Mouse (Mus musculus) monocyte, adult 5-6 weeks (primary cell): Measurements from ENCODE around the gene Fgf22. TPM values are rescaled to one million over a fixed set of nuclear protein-coding genes. Genes with fewer than 3 reads are reported as not detected.

Source experiments
- ATAC-seq: fragments of 153-309, 156-312 bp; replicated peaks from 2 replicates; pipeline ENCODE4 v1.8.0; 2017; ENCODE audit warnings: mild to moderate bottlenecking; ENCODE audit not compliant: low TSS enrichment, insufficient number of reproducible peaks, severe bottlenecking, poor library complexity, low FRiP score
- total RNA-seq: library from RNA; stranded (forward); fragments of 200-1000, 200-491, 200-594 nt; gene quantifications from 3 replicates; pipeline ENCODE4 v1.2.3, GENCODE M21; 2017

Fgf22 gene
- total RNA-seq, 1 experiment from 2014 or later = not detected

DNA sequence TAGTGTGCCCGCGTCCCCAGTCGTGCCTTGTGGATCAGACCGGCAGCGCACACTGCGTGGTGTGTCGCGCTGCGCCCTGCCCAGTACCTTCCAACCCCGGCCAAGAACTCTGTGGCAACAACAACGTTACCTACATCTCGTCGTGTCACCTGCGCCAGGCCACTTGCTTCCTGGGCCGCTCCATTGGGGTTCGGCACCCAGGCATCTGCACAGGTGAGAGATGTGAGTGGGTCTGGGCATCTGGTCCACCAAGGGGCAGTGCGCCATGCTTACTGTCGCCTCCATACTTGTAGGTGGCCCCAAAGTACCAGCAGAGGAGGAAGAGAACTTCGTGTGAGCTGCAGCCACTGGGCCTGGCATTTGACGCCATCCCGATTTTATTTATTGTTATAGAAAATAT, 26.3 kb downstream of the Fgf22 start:
- ATAC-seq = no peak

DNA sequence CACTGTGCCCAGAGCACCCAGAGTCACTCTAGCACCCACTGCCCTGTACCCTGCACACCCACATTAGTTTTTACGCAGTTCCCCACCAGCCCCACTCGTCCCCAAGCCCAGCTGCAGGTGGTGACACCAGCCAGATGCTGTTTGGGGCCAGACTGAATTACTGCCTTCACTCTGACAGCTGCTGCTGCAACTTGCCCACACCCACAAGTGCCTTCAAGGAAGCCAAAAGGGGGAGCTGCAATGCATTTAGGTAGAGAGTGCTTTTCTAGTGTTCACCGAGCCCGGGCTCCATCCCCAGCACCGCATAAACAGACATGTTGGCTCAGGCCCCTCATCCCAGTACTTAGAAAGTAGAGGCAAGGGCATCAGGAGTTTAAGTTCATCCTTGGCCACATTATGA, 27.1 kb downstream of the Fgf22 start:
- ATAC-seq = no peak

DNA sequence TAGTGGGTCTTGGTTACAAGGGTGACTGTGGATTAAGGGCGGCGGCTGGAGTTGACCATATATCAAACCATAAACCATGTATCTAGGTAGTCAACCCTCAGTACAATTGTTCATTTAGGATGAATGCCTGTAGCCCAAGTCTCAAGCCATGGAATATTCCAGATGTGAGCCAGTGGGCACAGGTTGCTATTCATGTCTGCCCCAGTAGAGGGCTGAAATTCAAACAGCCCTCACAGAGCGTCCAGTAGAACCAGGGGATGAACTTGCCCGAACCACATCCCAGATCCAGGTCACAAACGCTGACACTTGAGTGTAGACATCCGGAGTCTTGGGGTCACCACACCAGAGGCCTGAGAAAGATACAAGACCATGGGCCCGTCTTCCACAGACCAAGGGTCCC, 28.2 kb downstream of the Fgf22 start:
- no peak for ATAC-seq

DNA sequence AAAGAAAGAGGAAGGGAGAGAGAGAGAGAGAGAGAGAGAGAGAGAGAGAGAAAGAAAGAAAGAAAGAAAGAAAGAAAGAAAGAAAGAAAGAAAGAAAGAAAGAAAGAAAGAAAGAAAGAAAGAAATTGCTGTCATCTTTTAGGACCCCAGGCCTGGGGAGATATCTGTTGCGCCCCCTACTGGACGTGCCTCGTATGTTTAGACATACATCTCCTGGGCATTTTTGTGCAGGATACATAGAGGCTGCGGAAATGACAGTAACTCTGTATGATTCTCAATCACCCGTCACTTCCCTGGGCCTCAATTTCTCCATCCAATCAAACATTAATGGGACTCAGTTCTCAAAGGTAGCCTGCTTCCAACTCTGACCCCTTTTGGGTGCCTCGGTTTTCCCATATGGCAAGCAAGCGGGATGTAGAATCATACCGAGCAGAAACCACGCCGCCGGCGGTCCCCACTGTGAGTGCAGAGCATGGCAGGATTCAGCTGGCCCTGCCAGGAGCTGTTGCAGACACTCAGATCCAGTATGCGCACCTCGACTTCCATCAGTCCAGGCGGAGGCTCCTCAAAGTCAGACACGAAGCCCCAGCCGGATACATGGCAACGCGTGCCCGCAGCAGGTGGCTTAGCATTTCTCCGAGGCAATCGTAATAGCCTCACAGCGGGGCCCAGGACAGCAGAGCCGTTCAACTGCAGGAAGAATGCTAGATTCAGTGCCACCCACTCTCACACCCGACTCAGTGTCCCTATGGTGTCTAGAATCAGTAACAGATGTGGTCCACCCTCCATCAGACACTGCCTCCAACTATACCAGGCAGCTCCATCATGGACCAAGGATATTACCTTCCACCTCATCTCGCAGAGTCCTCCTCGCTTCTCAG, 29.3 kb downstream of the Fgf22 start:
- ATAC-seq = no peak

DNA sequence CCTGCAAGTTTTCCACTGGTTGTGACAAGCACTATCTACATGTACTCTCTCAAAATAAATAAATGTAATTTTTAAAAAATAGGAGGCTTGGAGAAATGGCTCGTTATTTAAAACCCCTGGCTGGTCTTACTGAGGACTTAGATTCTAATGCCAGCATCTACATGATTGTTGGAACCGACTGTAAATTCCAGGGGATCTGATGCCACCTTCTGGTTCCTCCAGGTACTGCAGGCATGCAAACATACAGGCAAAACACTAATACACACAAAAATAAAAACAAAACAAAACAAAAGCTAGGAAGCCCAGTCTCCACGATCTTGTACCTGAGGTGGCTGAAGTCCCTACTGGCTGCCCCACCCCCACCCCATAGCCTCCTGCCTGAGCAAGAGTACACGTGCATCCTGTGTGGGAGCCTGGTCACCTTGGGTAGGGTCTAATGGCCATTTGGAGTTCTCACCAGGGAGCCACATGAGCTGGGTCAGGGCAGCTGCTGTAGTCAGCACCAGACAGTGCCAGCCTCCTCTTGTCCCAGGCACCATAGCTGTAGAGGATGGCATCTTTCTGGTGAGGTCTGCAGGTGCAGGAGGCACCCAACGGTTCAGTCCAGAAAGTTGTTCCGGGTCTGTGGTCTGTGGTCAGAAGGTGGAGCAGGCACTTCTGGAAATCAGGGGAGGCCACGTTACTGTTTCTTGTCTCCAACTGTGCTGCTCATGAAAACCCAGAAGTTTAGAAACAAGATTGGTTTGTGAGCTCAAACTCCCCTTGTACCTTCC, 33.7 kb downstream of the Fgf22 start:
- 0 out of 2 replicates have a peak, but pooled peaks have one; percentile 42 for ATAC-seq

DNA sequence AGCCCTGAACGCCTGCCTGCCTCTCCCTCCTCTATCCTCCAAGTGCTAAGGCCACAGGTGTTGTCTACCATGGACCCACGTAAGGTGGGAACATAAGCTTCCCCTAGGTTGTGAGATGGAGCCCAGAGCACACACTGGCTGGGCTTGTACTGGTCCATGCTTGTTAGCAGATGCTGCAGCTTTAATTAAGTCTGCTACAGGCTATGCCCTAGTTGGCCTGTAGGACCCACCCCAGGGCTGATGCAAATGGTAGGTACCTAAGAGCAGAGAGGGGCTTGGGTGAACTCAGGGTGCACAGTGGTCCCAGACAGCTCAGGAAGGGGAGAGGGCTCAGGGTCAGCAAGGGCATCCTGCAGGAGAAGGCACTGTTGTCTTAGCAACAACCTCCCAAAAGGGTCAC, 34.7 kb downstream of the Fgf22 start:
- no peak for ATAC-seq

DNA sequence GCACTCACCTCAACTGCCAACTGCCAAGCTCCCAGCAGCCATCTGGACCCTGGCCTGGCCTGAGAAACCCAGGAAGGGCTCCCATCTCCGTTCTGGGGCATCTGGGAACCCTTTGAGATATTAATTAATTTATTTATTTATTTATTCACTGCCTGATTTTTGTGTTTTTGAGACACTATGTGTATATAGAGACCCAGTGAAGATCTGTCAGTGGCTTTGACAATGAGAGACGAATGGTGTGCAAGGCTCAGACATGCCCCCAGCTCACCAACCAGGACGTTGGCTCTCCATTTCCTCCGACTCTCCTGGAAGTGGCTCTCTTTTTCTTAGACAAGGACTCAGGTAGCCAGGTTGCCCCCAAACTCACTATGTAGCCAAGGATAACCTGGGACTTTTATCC, 36.0 kb downstream of the Fgf22 start, which contains the start of gene Prss57:
Gene Prss57 (minus strand): TSS at position 101 of the 400 bp plus-strand sequence.
- no peak for ATAC-seq

DNA sequence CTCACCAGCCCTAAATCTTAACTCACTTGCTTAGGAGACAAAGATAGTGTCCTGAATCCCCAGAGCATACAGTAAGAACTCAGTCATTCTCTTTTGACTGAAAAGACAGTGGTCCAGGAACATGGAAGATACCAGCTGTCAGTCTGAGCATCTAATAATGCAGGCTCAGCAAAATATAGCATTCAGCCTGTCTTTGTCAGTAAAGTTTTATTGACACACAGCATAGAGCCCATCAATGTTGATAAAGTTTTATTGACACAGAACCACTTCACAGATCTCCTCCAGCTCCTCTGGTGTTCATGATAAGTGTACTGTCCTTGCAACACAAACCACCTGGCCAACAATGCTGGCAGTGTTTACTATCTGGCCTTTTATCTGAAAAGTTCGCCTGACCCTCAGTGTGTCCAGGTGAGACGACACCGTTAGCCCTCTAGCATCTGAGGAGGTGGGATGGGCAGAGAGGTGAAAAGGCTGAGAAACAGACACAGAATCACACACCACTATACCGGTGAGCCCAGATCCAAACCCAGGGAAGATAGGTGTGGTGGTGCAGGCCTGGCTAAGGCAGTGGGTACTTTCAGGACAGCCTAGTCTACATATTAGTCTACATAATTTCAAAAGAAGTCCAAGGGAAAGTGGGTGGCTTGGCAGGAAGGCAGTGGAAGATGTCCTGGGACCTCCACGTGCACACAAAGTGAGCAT, 37.6 kb downstream of the Fgf22 start:
- no peak for ATAC-seq

DNA sequence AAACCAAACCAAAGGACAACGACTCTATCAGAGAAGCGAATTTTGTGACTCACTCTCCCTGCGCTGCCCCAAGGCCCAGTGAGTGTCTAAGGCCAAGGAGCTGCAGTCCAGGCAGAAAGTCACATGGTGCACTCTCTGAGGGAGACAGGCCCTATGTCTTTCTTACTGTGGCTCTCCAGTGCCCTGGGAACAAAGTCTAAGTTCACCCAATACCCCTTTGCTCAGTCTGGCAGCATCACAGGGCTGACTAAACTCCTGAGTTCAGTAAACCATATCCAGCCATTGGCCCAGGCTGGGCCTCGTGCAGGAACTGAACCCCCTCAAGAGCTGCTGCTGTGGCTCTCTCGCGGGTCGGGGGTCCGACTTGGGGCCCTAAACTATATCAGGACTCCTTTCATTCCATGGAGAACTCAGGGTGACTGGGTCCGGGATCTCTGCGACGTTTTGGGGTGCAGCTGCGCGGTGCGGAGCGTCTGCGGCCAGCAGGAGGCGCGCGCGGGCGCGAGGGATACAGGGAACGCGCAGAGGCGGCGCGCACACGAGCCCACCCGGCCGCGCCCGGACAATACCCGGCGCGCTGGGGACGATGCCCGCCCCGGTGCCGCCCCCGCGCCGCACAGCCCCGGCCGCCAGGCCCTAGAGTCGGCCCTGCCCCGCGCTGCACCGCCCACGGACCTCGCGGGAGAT, 38.3 kb downstream of the Fgf22 start, which contains the start of gene Palm:
Gene Palm (plus strand): TSS at position 522 of the 687 bp plus-strand sequence.
- ATAC-seq = peak; percentile 19; the same call in 1 of the 2 replicates

DNA sequence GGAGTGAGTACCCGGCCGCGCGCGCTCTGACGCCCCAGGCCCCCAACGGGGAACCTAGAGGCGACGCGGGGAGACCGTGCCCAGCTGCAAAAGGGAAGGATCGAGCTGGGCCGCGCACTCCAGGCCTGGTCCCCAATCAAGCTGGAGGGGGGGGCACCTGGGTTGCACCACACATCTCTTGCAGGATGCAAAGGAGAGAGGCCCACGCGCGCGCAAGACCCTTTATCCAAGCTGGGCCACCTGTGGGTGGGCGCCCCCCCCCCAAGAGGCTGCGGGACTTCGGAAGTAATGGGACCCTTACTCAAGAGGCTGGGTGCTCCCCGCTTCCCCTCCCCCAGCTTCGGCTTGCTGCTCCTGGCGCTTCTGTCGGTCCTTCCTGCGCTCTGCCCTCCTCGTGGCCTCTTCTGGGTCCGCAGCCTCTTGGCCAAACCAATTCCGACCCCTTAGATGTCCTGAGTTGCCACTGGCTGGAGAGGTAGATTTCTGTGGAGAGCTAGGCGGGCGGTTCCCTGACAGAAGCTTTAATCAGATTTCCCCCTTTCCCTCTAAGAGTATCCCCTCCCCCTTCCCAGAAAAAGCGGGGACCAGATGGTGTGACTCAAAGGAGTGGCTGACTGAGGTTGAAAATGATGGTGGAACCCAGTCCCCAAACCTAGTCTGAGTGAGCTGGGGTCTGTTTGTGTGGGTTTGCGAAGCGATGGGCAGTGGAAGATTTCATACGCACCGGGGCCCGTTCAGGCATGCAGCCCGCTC, 39.0 kb downstream of the Fgf22 start:
- ATAC-seq = no peak

DNA sequence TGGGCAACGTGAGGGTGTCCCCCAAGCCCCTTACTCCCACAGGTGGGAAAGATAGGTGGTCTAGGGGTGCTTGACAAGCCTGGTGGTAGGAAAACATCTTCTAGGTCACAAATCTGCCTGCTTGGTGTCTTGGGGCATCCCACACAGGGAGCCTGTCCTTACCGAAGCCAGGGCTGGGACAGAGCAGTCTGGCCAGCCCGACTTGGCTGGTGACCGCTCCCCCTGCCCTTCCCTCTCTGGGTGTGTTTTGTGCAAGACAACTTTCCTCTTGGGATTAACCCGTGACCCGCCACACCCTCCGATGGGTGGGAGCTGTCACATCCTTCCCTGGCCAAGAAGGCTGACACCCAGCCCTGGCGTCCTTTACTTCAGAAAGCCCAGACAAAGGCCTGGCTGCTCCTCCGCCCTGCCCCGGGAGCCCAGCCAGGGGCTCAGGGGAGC, 39.6 kb downstream of the Fgf22 start:
- no peak for ATAC-seq

DNA sequence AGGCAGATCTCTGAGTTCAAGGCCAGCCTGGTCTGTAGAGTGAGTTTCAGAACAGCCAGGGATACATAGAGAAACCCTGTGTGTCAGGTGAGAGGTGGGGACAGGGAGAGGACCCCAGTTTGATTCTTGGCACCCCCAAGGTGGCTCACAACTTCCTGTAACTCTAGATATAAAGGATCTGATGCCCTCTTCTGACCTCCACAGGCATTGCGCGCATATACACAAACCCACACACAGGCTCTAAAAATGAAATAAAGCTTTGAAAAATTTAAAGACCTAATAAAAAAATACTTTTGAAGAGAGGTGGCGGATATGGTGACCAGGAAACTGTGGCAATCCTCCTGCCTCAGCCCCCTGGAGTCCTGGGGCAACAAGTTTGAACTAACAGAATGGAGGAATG, 41.0 kb downstream of the Fgf22 start:
- no peak for ATAC-seq

DNA sequence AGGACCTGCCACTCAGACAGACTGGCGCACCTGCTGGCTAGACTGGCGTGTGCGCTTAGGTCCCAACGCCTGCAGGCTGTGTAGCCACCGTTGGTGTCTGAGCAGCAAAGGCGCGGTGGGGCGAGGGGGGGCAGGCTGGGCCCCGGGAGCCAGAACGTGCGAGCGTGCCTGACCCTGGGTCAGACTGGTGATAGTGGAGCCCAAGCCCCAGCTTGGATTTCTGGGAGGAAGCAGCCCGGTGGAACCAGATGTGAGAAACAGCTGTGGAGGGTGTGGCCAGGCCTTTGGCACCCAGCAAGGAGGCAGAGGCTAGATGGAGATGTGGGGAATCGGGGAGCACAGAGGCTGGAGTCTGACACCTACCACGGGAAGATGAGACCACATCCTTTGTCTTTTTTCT, 42.5 kb downstream of the Fgf22 start:
- ATAC-seq = no peak

DNA sequence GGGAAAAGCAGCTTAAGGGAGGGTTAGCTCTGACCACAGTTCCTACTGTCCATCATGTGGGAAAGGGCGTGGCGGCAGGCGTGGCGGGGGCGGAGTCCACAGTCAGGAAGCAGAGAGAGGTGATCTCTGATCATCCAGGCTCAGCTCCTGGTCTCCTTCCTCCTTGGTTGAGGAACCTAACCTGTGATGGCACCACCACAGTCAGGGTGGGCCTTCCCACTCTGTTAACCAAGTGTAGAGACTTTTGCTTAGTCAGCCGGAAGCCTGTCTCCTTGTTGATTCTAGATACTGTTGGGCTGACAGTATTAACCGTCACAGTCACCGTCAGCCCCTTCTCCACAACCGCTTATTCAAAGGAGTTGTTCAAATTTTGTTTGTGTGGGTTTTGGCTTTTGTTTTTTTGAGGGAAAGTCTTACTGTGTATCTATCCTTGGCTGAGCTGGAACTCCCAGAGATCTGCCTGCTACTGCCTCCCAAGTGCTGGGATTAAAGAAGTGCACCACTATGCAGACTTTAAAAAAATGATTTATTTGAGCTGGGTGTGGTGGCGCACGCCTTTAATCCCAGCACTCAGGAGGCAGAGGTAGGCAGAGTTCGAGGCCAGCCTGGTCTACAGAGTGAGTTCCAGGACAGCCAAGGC, 43.5 kb downstream of the Fgf22 start:
- peak; percentile 44 for ATAC-seq

DNA sequence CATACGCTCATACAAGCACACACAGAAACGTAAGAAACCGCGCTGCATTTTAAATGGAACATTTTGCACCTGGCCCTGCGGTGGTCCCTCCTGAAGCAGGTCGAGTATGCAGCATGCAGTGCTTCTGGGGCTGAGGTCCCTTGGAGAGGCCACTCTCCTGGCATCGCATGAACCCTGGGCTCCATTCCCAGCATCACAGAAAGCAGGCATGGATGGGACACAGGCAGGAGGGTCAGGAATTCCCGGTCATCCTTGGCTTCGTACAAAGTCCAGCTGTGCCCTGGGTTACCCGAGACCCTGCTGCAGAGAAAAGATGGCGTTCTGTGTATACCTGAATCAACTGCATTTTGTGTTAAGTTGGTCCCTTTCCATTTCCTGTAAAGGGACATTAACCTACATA, 45.6 kb downstream of the Fgf22 start:
- ATAC-seq = no peak

DNA sequence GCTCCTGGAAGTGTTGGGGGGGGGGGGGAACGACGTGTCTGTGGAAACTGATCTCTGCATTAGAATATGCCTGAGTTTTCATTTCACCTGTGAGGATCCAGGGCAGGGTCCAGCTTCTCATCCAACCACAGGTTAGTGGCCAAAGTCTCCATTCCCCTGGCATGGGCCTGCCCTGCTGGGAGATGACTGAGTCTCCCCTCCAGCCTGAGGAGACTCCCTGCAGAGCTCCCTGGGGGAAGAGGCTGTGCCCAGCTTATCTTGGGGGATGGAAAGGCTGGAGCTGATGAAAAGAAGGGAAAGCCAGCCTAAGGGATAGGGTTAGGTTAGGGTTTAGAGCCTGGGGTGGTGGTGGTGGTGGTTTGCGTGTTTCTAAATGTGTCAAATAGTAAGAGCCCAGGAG, 47.0 kb downstream of the Fgf22 start:
- no peak for ATAC-seq

DNA sequence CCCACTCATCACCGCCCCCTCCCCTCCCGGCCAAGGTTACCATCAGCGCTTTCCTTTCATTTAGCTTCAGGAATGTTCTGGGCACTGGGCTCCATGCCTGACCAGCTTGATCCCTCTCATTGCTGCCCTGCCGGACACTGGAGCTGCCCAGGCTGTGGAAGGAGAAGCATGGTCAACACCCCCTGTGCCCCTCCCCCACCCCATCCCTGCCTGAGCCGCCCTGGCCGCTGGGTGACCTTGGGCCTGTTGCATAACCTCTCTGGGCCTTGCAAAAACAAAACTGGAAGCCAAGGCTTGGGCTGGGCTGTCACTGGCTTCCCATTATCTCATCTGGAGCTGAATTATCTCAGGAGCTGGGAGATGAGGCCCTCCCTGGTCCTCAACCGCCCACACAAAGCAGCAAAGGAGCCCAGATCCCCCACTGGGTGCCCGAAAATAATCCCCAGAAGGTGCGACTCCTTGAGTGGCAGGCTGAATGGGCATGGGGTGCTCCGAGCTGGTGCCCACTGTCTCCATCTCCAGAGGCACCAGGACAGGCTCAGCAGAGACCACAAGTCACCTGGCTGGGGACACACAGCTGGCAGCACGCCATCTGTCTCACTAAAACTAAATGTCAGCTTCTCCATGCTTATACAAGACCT, 47.6 kb downstream of the Fgf22 start:
- ATAC-seq = peak; percentile 71
